Mouse (Mus musculus) lung, postnatal 10 days (tissue): ENCODE data around the gene Vrk1.

Experiments
- DNase-seq: peaks from one replicate; pipeline ENCODE4 v3.0.0; 2021

Vrk1 gene

DNA sequence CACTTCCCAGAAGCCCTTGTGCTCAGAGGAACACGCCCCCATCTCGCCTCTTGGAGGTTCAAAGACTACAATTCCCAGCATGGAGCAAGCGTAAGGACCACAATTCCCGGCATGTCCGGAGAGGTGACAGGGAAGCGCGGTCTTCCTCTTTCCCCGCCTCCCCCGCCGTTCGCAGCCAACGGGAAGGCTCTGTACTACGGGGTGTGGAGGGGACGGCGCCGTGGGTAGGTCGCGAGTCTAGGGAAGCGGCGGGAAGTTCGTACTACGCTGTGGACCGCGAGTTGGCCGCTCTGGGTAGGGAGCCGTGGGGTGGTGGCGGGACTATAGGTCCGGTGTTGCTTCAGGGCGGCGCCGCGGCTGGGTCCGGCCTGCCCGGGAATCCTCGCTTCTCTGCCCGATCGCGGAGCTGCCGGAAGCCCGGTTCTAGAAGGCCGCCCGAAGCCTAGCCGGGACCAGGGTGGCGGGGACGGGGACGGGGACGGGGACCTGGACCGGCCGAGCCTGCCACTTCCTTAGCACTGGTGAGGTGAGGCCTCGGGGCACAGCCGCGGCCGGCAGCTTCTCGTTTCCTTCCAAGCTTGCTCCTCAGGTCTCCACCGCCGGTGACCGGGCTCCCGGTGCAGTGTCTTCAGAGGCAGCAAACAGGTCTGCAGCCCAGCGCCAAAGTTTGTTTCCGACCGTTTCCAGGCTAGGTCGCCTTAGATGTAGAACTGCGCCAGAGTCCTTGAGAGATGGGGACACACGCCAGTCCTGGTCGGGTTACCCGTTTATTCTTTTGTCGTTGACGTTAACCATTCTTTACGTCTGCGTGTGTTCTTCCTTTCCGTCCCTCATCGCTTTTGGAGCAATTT lies at the start of gene Vrk1:
Gene Vrk1 (plus strand): TSS at position 164 of the 851 bp plus-strand sequence.
- peak; percentile 99 for DNase-seq

DNA sequence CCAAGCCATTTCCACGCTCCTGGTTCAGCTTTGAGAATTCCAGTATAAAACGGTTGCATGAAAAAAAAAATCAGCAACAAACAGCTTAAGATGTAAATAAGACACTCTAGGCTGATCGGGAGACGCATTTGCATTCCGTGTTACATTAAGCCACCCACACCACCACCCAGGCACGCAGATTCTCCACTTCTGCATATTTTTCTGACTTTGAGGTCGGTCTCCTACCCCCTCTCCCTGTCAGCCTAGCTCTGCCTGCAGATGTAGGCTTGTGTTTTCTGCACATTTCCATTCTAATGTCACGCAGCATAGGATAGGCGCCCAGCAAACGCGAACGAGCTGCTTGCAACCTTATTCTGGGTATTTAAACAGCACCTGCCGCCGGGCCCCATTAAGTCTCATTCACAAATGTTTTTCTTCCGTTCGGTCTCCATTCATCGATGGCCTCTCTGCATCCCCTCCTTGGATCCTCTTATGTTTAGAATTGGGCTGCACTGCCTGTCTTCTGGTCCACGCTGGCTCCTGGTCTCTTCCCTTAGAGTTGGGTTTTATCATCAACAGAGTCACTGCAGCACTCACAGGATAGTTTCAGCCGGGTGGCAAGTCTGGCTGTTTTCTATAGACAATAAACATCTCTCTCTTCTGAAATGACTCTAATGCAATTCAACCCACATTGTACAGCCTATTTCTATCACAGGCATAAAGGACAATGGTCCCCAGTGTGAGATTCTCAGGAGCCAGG lies 49.3 kb upstream of the Vrk1 start:
- no peak for DNase-seq

DNA sequence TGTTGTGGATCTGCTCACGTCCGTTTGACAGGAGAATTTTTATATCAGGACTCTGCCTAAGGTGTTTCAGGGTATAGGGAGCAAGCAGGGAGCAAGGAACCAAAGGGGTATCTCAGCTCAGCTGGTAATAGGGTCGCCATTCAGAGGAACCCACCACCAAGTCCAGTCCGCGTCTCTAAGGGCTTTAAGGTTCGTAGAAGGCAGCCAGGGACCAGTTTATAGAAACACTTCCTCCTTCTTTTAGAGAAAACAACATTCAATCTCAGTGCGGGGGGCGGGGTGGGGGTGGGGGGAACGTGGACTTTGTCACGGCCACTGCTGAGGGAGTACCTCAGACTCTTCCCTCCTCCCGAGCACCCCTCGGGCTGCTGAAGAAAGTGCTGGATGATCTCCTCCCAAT lies 48.4 kb upstream of the Vrk1 start:
- no peak for DNase-seq

DNA sequence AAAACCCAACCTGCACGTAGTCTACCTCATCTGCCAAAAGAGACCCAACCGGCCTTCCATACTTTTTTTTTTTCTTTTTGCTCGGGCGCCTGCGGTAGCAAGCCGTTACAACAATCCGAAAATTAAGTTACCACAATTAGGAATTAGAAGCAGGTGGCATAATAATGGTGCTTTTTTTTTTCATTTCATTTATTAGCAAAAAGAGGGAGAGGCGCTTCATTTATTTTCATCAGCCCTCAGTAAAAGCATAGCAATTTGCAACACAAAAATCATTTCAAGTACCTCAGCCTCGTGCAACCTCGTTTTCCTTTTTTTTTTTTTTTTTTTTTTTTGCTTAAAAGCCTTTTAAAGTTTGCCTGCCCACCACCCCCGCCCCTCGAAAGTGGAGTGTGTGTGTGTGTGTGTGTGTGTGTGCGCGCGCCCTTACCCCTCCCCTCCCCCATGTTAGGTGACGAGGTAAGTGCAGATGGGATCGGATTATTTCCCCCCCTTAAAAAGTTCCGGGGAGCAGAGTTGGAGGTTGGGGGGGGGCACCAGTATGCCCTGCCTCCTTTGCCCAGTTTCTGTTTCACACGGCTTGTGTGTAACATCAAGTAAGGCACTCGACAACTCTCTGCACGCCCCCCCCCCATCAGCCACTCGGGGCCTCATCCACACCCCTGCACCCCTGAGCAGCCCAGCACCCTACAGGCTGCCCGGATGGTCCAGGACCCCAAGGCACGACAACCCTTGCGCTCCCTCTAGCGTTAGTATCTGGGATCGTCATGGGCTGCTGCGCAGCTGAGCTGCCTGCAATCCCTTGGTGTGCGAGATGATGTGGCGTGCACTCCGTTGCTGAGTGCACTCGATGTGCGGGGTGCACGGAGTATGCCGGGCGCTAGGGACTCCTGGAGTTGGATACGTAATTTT lies 47.7 kb upstream of the Vrk1 start:
- peak; percentile 91 for DNase-seq

DNA sequence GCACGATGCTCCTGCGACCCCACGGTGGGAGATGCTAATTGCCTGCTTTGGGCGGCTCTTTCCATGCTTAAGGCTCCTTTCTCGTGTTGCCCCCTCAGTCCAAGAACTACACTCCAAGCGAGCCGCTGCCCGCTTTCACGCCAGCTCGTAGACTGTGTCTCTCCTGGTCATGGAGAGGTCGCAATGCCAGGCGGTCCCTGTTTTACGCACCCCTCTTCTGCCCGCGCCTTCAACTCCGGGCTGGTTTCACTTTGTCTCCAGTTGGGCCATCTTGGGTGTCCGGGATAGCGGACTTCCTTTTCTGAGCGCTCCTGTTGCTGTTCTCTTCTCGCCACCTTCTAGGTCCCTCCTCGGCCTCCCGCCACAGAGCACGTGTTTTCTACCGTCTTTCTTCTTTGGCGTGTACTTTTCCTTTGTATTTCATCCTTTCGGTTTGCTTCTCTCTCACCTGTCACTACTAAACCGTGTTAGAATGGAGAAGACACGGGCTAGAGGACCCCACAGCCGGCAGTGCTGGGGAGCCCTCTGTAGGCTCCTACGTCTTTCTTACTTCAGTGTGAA lies 46.9 kb upstream of the Vrk1 start:
- DNase-seq: peak; percentile 41

DNA sequence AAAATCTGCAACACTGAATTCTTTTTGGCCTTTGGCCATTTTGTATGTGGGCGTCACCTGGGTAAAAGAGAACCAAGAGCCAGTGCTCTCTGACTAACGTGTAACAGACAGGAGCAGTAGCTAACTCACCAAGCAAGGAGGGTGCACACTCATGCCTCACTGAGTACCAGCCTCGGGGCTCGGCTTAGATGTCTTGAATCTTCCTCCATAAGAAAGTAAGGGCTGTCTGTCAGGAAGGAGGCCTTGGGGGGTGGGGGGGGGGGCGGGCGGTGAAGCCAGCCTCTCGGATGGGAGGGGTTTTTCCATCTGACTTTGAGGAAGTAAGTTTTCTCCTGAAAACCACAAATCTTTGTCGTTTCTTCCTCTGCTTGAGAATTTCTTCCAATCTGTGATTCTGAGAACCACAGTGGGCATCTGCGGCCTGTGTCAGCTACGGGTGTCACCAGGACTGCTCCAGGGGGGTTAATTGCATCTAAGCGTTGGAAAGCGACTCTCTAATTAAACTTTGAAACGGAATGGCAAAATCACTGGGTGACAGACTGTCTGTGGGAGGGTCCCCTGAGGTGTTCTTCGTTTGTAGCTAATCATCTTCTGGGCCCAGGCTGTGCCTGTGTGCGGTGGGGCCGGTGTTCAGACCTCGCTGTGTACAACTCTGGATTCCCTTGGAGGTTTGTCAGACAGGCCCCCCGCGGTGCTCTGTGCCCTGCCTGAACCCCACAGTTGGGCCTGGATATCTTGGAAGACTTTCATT lies 43.0 kb upstream of the Vrk1 start:
- no peak for DNase-seq

DNA sequence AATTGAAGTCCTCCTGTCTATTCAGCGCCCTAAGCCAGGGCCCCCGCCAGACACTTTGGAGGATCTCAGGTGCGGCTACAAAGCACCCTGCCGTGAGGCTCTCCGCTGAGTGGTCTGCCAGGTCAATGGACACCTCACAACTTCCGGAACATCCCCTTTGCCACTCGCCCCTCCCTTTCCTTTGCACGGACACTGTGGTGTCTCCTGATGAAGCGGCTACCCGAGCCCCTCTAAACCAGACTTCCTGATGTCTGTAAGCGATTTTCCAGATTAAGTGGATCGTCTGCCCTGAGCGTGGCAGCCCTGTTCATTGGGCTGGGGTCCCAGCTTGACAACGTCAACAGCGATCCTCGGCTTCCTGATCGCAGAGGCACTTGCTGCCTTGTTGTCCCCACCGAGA lies 42.2 kb upstream of the Vrk1 start:
- peak; percentile 13 for DNase-seq

DNA sequence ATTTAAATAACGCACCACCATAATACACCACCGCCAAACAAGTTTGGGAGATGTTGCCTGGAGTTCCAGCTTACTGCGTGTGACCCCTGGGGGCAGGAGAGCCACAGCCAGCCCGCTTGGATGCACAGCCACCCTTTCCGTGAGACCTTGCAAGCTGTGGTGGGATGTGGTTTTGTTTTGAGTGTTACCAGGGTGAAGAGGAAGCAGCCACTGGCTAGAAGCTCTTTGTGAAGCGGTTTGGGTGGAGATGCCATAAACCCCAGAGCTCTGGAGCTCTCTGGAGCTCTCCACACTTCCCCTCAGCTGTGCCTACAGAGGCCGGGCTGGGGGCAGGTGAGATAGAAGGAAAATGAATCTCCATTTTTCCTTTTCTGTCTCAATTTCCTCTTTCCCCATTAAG lies 38.8 kb upstream of the Vrk1 start:
- peak; percentile 8 for DNase-seq

DNA sequence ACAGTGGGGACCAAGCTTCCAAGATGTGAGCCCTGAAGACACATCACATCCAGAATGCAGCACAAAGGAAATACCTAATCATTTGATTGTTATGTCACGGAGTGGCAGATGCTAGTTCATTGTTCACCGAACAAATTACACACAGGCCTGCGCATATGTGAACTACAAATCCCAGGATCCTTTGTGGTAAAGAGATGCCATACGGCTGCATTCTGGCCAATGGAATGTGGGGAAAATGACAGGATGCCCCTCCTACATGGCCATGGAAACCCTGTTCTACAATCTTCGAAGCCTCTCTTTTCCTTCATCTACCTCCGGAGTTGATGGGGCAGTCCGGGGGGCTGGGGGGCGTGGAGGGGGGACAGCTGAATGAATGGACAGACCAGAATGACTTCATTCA lies 37.4 kb upstream of the Vrk1 start:
- DNase-seq: no peak

DNA sequence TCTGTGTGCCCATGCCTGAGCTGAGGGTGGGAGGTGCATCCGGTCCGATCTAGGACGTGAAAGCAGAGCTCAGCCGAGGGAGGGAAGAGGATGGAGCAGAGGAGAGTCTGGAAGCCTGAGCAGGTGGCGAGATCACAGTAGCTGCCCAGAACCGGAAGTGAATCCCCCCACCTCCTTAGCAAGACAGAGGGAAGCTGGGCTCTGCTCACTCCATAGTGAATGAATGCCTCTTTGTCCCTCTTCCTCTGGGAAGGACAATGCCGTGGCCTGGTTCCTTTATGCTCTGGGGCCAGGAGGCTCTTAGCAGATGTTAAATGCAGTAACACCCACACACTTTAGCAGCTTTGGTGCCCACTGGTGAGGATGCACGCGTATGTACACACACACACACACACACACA lies 36.3 kb upstream of the Vrk1 start:
- DNase-seq: no peak

DNA sequence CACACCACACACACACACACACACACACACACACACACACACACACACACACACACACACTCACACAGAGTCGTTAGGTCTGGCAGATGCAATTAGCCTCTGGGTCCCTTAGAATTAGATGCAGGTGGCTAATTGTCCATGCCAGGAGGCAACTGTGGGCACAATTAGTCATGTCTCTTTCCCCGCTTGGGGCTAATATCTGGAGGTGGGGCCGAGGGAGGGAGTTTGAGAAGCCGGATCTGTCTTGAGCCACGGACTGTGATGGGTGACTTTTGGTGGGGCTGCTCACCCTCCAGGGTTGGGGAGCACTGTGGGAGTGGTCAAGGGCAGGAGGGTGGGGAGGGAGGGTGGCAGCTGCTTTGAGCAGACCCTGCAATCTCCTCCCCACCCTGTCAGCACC lies 35.9 kb upstream of the Vrk1 start:
- DNase-seq: no peak

DNA sequence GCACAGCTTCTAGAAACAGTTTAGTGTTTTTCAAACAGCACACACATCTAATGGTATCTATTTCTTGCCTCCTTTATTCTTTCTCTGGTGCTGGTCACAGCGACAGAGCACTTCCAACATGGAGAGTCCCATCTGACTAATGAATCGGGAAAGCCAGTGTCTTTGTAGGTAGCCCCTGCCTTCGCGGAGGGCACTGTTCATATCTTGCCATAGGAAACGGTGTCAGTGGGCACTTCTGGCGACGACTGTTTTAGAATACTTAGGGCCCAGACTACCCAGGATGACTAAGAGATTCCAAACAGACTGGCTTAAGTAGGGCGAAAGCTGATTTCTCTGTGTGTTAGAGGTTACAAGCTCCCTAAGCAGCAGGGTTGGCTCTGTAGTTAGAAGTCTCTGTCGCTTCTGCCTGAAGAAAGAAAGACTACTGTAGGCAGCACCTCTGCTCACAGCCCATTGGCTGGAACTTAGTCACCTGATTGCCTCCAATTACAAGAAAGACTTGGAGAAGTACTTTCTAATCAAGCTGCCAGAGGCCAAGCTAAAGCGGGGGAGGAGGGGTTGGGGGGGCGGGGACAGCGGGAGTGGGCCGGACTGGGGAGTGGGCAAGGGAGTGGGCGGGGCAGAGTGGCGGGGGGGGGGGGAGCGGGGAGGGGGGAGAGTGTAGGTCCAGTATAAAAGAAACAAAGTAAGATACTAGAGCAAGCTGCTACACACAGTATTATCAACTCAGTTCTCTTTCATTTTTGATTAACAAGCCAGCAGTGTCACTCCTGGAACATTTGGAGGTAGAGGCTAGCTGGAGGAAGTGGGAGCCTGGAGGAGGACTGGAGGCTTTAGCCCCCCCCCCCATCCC lies 28.7 kb upstream of the Vrk1 start:
- peak; percentile 52 for DNase-seq

DNA sequence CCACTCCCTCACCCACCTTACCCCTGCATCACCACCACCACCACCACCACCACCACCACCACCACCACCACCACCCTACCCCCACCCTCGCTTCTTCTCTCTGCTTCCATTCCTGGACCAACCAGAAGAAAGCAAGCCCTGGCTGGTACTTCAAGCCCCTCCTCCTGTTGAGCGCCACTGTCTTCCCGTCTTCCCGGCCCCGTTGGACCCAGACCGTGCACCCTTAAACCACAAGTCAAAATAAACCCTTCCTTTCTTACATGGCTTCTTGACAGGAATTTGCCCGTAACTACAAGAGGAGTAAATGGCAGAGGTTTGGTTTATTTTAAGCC lies 28.1 kb upstream of the Vrk1 start:
- DNase-seq: no peak

DNA sequence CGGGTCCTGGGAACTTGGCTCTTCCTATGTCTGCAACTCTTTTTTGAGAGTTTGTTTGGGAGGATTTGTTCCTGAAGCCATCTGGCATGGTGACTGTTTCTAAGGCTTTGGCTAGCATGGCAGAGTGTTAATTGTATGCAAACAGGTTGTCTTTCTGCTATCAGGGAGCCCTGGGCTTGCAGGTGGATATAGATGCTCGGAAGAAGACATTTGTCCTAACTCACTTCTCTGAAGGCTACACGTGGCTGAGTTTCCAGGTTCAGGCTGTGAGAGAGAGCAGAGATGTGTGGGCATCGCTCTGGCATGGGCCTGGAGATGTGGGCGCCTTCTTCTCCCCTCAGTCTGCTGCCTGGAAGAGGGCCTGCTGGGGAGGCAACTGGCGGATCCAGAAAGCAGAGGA lies 27.4 kb upstream of the Vrk1 start:
- DNase-seq: no peak

DNA sequence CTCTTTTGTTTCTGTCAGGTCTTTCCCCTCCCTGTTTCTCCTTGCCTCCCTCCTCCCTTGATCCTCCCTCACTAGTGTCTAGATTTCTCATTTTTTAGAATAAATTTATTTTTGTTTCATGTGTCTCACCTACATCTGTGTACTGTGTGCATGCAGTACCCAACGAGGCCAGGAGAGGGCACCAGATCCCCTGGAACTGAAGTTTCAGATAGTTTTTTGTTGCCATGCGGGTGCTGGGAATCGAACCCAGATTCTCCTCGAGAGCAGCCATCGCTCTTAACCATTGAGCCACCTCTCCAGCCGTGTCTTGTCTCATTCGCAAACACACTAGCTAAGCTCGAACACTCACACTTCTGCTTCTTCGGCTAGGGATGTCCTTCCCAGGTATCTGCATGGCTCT lies 26.5 kb upstream of the Vrk1 start:
- no peak for DNase-seq

DNA sequence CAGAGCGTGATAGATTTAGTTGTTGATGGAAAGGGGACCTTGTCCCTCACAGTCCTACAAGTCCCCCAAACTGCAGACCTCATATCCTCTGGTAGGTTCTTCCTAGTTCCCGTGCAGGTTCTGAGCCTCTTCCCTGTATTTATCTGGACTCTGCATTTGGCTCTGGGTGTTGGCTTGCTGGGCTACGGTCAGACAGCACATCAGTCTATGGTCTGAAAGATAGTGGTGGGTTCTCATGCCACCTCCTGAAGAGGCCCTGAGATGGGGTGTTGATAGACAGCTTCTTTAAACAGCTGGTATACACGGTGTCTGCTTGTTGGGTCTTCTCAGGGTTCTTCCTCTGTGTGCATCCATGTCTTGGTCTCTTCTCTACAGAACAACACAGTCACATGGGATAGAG lies 21.6 kb upstream of the Vrk1 start:
- no peak for DNase-seq

DNA sequence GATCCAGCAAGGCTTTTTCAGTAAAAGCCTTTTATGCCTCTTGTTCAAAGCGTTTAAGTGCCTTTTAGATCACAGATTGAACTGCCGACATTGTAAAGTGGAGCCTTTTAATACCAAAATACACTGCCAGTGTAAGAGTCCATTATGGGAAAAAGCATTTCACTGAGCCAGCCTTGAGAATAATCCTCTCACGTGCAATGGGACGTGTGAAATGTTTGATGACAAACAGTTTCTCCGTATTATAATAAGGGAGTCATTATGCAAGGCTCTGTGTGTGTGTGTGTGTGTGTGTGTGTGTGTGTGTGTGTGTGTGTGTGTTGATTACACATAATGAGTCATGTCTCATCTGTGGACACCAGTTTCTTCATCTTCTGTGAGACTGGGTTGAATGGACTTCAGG lies 17.3 kb upstream of the Vrk1 start:
- DNase-seq: no peak

DNA sequence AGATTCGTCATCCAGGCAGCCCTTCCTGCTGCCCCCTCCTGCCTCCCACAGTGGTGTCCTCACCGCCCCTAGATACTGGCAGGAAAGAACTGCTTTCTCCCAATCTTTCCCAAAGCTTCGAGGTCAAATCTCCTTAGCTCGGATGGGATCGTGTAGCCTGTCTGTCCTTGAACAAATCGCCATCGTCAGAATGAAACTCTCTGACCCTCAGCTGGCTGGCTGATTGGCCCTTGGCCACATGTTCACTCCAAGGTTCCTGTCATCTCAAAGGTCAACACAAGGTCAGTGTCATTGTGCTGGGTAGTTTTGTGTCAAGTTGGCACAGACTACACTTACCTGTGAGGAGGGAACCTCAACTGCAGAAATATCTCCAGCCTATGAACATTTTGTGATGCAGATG lies 16.7 kb upstream of the Vrk1 start:
- DNase-seq: no peak

DNA sequence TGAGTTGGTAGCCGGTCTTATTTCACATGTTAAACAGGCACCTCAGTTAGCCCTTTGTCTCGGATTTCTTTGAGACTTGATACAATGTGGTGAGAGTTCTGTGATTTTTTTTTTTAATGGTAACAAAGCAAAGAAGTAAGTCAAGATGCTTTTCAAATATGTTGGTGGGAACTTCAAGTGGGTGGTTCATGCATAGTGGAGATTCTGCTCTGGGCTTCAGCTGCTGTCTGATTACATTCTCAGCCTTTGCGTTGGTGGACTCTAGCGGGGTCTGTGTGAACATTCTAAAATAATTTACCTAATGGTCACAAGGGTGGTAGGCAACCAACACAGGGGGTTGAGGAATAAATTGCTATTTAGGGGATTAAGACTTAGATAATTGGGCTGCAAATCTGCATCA lies 14.1 kb upstream of the Vrk1 start:
- DNase-seq: no peak

DNA sequence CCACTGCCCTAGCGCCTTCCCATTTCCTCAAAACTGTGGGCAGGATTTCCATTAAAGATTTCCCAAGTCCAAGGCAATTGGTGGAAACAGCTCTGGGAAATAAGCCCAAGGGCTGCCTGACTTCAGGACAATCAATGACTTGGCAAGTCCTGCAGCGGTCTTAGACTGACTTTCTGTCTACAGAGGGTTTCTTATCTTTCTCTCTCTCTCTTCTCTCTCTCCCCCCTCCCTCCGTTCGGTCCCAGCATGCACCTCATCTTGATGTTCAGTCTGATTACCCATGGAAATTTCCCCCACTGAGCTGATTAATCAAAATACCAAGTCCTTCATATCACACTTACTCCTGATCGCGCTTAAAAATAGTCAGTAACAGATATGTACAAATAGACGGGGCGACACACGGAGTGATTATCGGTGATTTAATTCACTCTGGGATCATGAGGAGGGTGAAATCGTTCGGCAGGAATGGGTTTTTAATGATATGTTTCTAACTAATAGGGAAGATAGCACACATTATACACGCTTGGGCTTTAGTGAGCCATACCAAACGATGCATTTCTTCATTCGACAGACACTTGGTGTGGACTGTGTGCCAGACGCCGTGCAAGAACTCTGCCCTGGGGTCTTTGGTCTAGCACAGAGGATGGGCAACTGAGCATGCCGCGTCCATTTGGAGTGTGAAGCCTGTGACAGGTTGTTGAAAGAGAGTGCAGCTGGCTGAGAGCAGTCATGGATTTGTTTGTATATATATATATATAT lies 12.8 kb upstream of the Vrk1 start:
- no peak for DNase-seq

DNA sequence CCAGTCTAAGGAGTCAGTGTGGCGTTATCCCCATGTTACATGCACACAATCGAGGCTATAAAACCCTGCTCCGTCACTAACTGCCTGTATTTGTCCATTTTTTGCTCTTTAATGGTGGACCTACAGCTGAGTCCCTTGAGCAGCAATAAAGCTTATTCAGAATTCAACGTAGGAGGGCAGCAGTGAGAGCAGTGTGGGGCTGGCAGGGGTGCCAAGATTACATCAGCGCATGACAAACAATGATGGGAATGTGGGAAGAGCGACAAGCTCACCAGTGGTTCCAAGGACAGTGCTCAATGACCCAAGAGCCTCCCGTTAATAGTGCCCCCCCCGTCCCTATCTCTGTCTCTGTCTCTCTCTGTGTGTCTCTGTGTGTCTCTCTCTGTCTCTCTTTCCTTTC lies 8.3 kb upstream of the Vrk1 start:
- peak; percentile 30 for DNase-seq
